Mouse (Mus musculus): ENCODE results near the gene Numb. TPM values are rescaled to one million over a fixed set of nuclear protein-coding genes. Genes with fewer than 3 reads are reported as not detected.

The Numb gene
- total RNA-seq, 2 experiments from 2014 or later = 37.2 to 38.0 TPM

- DNase-seq = no peak
- intact Hi-C loops (cut with DNase I) = no loop called here
Observed at GRCm38 (mm10) chr12:83858052-83858451, 63.7 kb downstream of the Numb start.

GRCm38 (mm10) chr12:83855211-83855610, 66.5 kb downstream of the Numb start:
- intact Hi-C loops (cut with DNase I) = no loop called here
- DNase-seq = no peak

GRCm38 (mm10) chr12:83854281-83854680, 67.5 kb downstream of the Numb start:
- intact Hi-C loops (cut with DNase I) = no loop called here
- no peak for DNase-seq

- DNase-seq = no peak
- intact Hi-C loops (cut with DNase I) = no loop called here
Observed at GRCm38 (mm10) chr12:83852512-83853213, 69.1 kb downstream of the Numb start.

GRCm38 (mm10) chr12:83850334-83850733, 71.4 kb downstream of the Numb start:
- DNase-seq = no peak
- intact Hi-C loops (cut with DNase I) = no loop called here

GRCm38 (mm10) chr12:83848595-83849231, 73.0 kb downstream of the Numb start:
- intact Hi-C loops (cut with DNase I) = no loop called here
- no peak for DNase-seq

GRCm38 (mm10) chr12:83847877-83848276, 73.9 kb downstream of the Numb start:
- no peak for DNase-seq
- intact Hi-C loops (cut with DNase I) = no loop called here

- no peak for DNase-seq
- intact Hi-C loops (cut with DNase I) = no loop called here
Observed at GRCm38 (mm10) chr12:83842678-83843440, 78.9 kb downstream of the Numb start.

GRCm38 (mm10) chr12:83841409-83842190, 80.1 kb downstream of the Numb start:
- intact Hi-C loops (cut with DNase I) = no loop called here
- no peak for DNase-seq

- DNase-seq = no peak
- intact Hi-C loops (cut with DNase I) = loop anchor here (10.0 kb wide), 1 partner anchor 231 kb away; the partner anchor contains the start of gene Acot5
Observed at GRCm38 (mm10) chr12:83833979-83834378, 87.8 kb downstream of the Numb start.

GRCm38 (mm10) chr12:83830424-83830823, 91.3 kb downstream of the Numb start:
- intact Hi-C loops (cut with DNase I) = loop anchor here (10.0 kb wide), 1 partner anchor 234 kb away; the partner anchor contains the start of gene Acot5
- DNase-seq = no peak

GRCm38 (mm10) chr12:83816616-83817015, 105.1 kb downstream of the Numb start:
- intact Hi-C loops (cut with DNase I) = no loop called here
- DNase-seq = no peak

GRCm38 (mm10) chr12:83811901-83812300, 109.8 kb downstream of the Numb start:
- DNase-seq = no peak
- intact Hi-C loops (cut with DNase I) = no loop called here

GRCm38 (mm10) chr12:83803641-83804040, 118.1 kb downstream of the Numb start:
- no peak for DNase-seq
- intact Hi-C loops (cut with DNase I) = no loop called here

- no peak for DNase-seq
- intact Hi-C loops (cut with DNase I) = no loop called here
Observed at GRCm38 (mm10) chr12:83800943-83801342, 120.8 kb downstream of the Numb start.

GRCm38 (mm10) chr12:83798313-83798712, 123.4 kb downstream of the Numb start:
- intact Hi-C loops (cut with DNase I) = no loop called here
- DNase-seq = no peak

- no peak for DNase-seq
- intact Hi-C loops (cut with DNase I) = no loop called here
Observed at GRCm38 (mm10) chr12:83795586-83795985, 126.1 kb downstream of the Numb start.

GRCm38 (mm10) chr12:83795051-83795450, 126.7 kb downstream of the Numb start:
- no peak for DNase-seq

GRCm38 (mm10) chr12:83792706-83793410, 128.9 kb downstream of the Numb start:
- intact Hi-C loops (cut with DNase I) = no loop called here
- DNase-seq = no peak

More at GRCm38 (mm10) chr12:83795051-83795450, 126.7 kb downstream of the Numb start:
- intact Hi-C loops (cut with DNase I) = no loop called here

- no peak for DNase-seq
- intact Hi-C loops (cut with DNase I) = no loop called here
Observed at GRCm38 (mm10) chr12:83791737-83792136, 130.0 kb downstream of the Numb start.
